Mouse (Mus musculus): ENCODE data around the gene Coq7. TPM values are rescaled to one million over a fixed set of nuclear protein-coding genes. Genes with fewer than 3 reads are reported as not detected.
A peak's percentile ranks its signal among the peaks of the same experiment; 100 is the strongest.

The Coq7 gene
- polyA plus RNA-seq (2015; fragmentation: Nextera tagmentation; extraction: Ambion mirVana): 87.0 and 89.1 TPM in 2 replicates

DNA sequence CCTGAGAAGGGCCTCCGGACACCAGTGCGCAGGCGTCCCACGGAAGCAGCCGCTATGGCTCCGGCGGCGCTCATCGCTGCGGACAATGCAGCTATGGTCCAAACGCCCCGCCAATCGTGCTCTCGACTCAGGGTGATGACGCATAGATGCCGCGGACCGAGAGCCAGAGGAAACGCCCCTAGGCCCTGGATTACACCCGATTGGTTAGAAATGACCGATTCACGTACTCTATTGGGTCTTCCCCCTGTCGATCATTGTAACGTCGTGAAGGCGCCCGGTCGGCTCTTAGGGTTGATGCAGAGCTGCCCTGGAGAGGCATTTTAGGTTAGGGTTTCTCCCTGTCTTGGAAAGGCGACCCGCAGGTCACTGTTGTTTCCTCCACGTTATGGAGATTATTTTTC, at the start of gene Coq7:
TSS of gene Coq7 (minus strand) at position 179 of the 401 bp plus-strand sequence.
- H3K27me3 ChIP-seq: no peaks in the 10 kb centered on the region
- 0 out of 2 replicates have a peak, but pooled peaks cover 3% of the 10 kb centered on the region for H3K4me1 ChIP-seq
- peak within 1 kb of the TSS; percentile 81 for H3K9ac ChIP-seq
- H3K4me2 ChIP-seq (replicated peaks): peak within 1 kb of the TSS; percentile 74
- WGBS: under 1% methylated on average over 31 of the region's 31 CpGs
- H3K36me3 ChIP-seq: peaks cover 6% of the 10 kb centered on the region; the same call in 1 of the 2 replicates
- peak within 1 kb of the TSS; percentile 88 for H3K4me3 ChIP-seq (replicated peaks)
- peak; percentile 99 for ATAC-seq (ENCODE audit: insufficient number of reproducible peaks, low FRiP score, low TSS enrichment, low read depth)
- H3K9me3 ChIP-seq (replicated peaks): no peaks in the 10 kb centered on the region
- peak within 1 kb of the TSS; percentile 97 for H3K27ac ChIP-seq (replicated peaks)

GRCm38 (mm10) chr7:118579938-118580337, 46.8 kb upstream of the Coq7 start:
- H3K27me3 ChIP-seq: no peaks in the 10 kb centered on the region
- H3K4me1 ChIP-seq: peaks cover 10% of the 10 kb centered on the region
- WGBS: 69% methylated on average over 2 of the region's 2 CpGs
- H3K36me3 ChIP-seq: no peaks in the 10 kb centered on the region; the same call in 1 of the 2 replicates
- no peak overlapping the region for H3K27ac ChIP-seq (replicated peaks)
- H3K4me2 ChIP-seq (replicated peaks): no peak overlapping the region
- no peak overlapping the region for H3K4me3 ChIP-seq (replicated peaks)
- H3K9me3 ChIP-seq (replicated peaks): no peaks in the 10 kb centered on the region
- H3K9ac ChIP-seq: no peak overlapping the region
- ATAC-seq (ENCODE audit: insufficient number of reproducible peaks, low FRiP score, low TSS enrichment, low read depth): no peak

DNA sequence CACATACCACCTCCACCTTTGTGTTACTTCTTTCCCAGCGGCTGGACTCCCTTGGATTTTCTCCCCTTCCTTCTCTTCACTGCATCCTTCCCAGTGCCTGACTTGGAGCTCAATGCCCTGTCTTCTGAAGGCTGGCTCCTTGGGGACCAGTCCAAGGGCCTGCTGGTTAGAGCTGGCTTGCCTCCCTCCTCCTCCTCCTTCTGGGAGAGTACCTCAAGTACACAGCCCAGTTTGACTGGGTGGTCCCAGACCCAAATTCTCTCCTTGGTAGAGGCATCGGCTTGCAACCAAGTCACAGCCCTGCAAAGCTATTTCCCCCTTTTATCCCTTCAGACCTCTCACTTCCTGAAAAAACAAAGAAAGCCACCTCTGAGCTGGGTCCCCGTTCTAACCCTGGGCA, 45.1 kb upstream of the Coq7 start:
- ATAC-seq (ENCODE audit: insufficient number of reproducible peaks, low FRiP score, low TSS enrichment, low read depth): no peak
- Histone ChIP-seq H3K27ac (replicated peaks) (no peak overlapping the region), H3K4me1 (no peaks in the 10 kb centered on the region), H3K27me3 (no peaks in the 10 kb centered on the region), H3K9me3 (replicated peaks) (no peaks in the 10 kb centered on the region), H3K9ac (no peak overlapping the region), H3K4me2 (replicated peaks) (no peak overlapping the region), H3K36me3 (no peaks in the 10 kb centered on the region; the same call in 1 of the 2 replicates), H3K4me3 (replicated peaks) (no peak overlapping the region)
- 60% methylated on average over 3 of the region's 3 CpGs for WGBS

DNA sequence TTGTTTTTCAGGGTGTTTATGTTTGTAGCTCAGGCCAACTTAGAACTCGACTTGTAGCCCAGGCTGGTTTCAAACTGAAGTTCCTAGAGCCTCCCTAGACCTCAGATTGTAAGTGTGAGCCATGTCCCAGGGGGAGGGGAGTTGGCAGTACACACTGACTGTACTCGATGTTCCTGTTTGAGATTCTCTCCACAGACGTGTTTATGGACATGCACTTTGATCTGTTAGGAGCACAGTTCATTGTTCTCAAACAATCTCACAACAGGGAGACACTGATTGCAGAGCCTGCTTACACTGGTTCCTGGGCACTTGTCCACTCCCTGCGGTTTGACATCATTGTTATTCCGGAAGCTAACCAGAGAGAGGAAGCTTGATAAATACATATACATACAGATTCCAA, 38.9 kb upstream of the Coq7 start:
- ATAC-seq (ENCODE audit: insufficient number of reproducible peaks, low FRiP score, low TSS enrichment, low read depth): no peak
- Histone ChIP-seq H3K9ac (no peak overlapping the region), H3K9me3 (replicated peaks) (no peaks in the 10 kb centered on the region), H3K4me2 (replicated peaks) (no peak overlapping the region), H3K27me3 (no peaks in the 10 kb centered on the region), H3K4me3 (replicated peaks) (no peak overlapping the region), H3K36me3 (no peaks in the 10 kb centered on the region), H3K4me1 (no peaks in the 10 kb centered on the region), H3K27ac (replicated peaks) (no peak overlapping the region)
- WGBS: 69% methylated on average over 5 of the region's 5 CpGs

GRCm38 (mm10) chr7:118571350-118571749, 38.2 kb upstream of the Coq7 start:
- ATAC-seq (ENCODE audit: insufficient number of reproducible peaks, low FRiP score, low TSS enrichment, low read depth): no peak
- H3K9ac ChIP-seq: no peak overlapping the region
- 52% methylated on average over 5 of the region's 5 CpGs for WGBS
- H3K27me3 ChIP-seq: no peaks in the 10 kb centered on the region
- H3K4me1 ChIP-seq: no peaks in the 10 kb centered on the region
- H3K27ac ChIP-seq (replicated peaks): no peak overlapping the region
- H3K9me3 ChIP-seq (replicated peaks): no peaks in the 10 kb centered on the region
- no peak overlapping the region for H3K4me2 ChIP-seq (replicated peaks)
- no peaks in the 10 kb centered on the region for H3K36me3 ChIP-seq
- H3K4me3 ChIP-seq (replicated peaks): no peak overlapping the region

DNA sequence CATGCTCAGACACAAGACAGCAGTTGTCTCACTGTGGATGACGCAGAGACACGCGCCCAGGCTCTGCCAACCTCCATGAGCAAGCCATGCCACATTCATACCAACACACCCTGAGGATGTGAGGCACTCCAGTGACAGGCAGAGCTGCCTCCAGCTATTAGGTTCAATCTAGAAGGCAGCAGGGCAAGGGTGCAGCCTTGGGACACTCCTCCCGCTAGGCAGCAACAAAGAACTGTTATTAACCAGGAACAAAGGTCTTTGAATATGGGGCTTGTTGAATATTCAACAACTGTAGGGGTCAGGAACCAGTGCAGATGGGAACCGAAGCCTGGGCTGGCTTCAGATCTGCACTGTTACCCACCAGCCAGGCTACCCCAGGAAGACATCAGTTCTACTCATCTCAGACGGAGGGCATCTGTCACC, 36.0 kb upstream of the Coq7 start:
- 0 out of 2 replicates have a peak, but pooled peaks have one; percentile 4 for ATAC-seq (ENCODE audit: insufficient number of reproducible peaks, low FRiP score, low TSS enrichment, low read depth)
- no peaks in the 10 kb centered on the region for H3K36me3 ChIP-seq
- H3K4me2 ChIP-seq (replicated peaks): no peak overlapping the region
- H3K4me3 ChIP-seq (replicated peaks): no peak overlapping the region
- no peak overlapping the region for H3K27ac ChIP-seq (replicated peaks)
- no peaks in the 10 kb centered on the region for H3K27me3 ChIP-seq
- H3K9me3 ChIP-seq (replicated peaks): no peaks in the 10 kb centered on the region
- no peaks in the 10 kb centered on the region for H3K4me1 ChIP-seq
- WGBS: 69% methylated on average over 6 of the region's 6 CpGs
- H3K9ac ChIP-seq: no peak overlapping the region

GRCm38 (mm10) chr7:118554290-118554689, 21.1 kb upstream of the Coq7 start:
- 76% methylated on average over 2 of the region's 2 CpGs for WGBS

DNA sequence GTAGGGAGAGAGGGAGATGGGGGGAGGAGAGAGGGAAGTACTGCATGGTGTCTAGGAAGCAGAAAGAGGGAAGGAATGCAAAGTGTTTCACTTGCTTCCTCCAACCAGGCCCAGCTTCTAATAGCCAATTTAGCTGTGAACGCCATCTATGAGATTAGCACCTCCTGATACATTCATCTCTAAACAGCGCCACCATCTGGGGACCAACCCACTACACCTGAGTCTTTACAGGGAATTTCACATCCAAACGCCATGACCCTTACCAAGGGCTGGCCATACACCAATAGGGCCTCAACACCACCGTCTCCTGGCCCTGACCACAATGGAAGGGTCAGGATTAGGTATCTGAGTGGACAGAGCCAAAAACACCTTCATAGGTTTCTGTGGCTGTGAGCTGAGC, 20.7 kb upstream of the Coq7 start:
- Histone ChIP-seq H3K27ac (replicated peaks) (no peak overlapping the region), H3K4me3 (replicated peaks) (no peak overlapping the region), H3K4me1 (no peaks in the 10 kb centered on the region), H3K9me3 (replicated peaks) (no peaks in the 10 kb centered on the region), H3K9ac (no peak overlapping the region), H3K4me2 (replicated peaks) (no peak overlapping the region), H3K27me3 (no peaks in the 10 kb centered on the region), H3K36me3 (peaks cover 8% of the 10 kb centered on the region)
- ATAC-seq (ENCODE audit: insufficient number of reproducible peaks, low FRiP score, low TSS enrichment, low read depth): no peak
- 66% methylated on average over 4 of the region's 4 CpGs for WGBS

More at GRCm38 (mm10) chr7:118554290-118554689, 21.1 kb upstream of the Coq7 start:
- peaks cover 8% of the 10 kb centered on the region for H3K36me3 ChIP-seq
- H3K4me2 ChIP-seq (replicated peaks): no peak overlapping the region
- ATAC-seq (ENCODE audit: insufficient number of reproducible peaks, low FRiP score, low TSS enrichment, low read depth): no peak
- no peaks in the 10 kb centered on the region for H3K9me3 ChIP-seq (replicated peaks)
- H3K4me3 ChIP-seq (replicated peaks): no peak overlapping the region
- H3K27ac ChIP-seq (replicated peaks): no peak overlapping the region
- no peaks in the 10 kb centered on the region for H3K4me1 ChIP-seq
- H3K27me3 ChIP-seq: no peaks in the 10 kb centered on the region
- no peak overlapping the region for H3K9ac ChIP-seq

GRCm38 (mm10) chr7:118547451-118547850, 14.3 kb upstream of the Coq7 start:
- no peak overlapping the region for H3K4me3 ChIP-seq (replicated peaks)
- no peak overlapping the region for H3K27ac ChIP-seq (replicated peaks)
- no peaks in the 10 kb centered on the region for H3K4me1 ChIP-seq
- no peaks in the 10 kb centered on the region for H3K9me3 ChIP-seq (replicated peaks)
- ATAC-seq (ENCODE audit: insufficient number of reproducible peaks, low FRiP score, low TSS enrichment, low read depth): no peak
- H3K9ac ChIP-seq: no peak overlapping the region
- no peaks in the 10 kb centered on the region for H3K27me3 ChIP-seq
- peaks cover 18% of the 10 kb centered on the region for H3K36me3 ChIP-seq
- 78% methylated on average over 10 of the region's 10 CpGs for WGBS
- H3K4me2 ChIP-seq (replicated peaks): no peak overlapping the region

- no peak overlapping the region for H3K27ac ChIP-seq (replicated peaks)
Observed at GRCm38 (mm10) chr7:118544128-118544527, 11.0 kb upstream of the Coq7 start.

GRCm38 (mm10) chr7:118535076-118535475, 1.9 kb upstream of the Coq7 start:
- no peak for ATAC-seq (ENCODE audit: insufficient number of reproducible peaks, low FRiP score, low TSS enrichment, low read depth)
- 78% methylated on average over 4 of the region's 4 CpGs for WGBS
- no peaks in the 10 kb centered on the region for H3K9me3 ChIP-seq (replicated peaks)
- H3K4me3 ChIP-seq (replicated peaks): no peak overlapping the region
- H3K4me2 ChIP-seq (replicated peaks): no peak overlapping the region
- H3K4me1 ChIP-seq: 0 out of 2 replicates have a peak, but pooled peaks cover 3% of the 10 kb centered on the region
- no peak overlapping the region for H3K27ac ChIP-seq (replicated peaks)
- H3K36me3 ChIP-seq: no peaks in the 10 kb centered on the region
- H3K9ac ChIP-seq: no peak overlapping the region
- H3K27me3 ChIP-seq: no peaks in the 10 kb centered on the region

More at GRCm38 (mm10) chr7:118544128-118544527, 11.0 kb upstream of the Coq7 start:
- ATAC-seq (ENCODE audit: insufficient number of reproducible peaks, low FRiP score, low TSS enrichment, low read depth): no peak
- 83% methylated on average over 4 of the region's 4 CpGs for WGBS
- no peaks in the 10 kb centered on the region for H3K4me1 ChIP-seq
- no peaks in the 10 kb centered on the region for H3K27me3 ChIP-seq
- H3K9ac ChIP-seq: no peak overlapping the region
- H3K4me3 ChIP-seq (replicated peaks): no peak overlapping the region
- peaks cover 11% of the 10 kb centered on the region; the same call in 1 of the 2 replicates for H3K36me3 ChIP-seq
- no peak overlapping the region for H3K4me2 ChIP-seq (replicated peaks)
- no peaks in the 10 kb centered on the region for H3K9me3 ChIP-seq (replicated peaks)

- no peaks in the 10 kb centered on the region for H3K27me3 ChIP-seq
- H3K4me2 ChIP-seq (replicated peaks): no peak overlapping the region
- no peak for ATAC-seq (ENCODE audit: insufficient number of reproducible peaks, low FRiP score, low TSS enrichment, low read depth)
- H3K36me3 ChIP-seq: peaks cover under 1% of the 10 kb centered on the region; the same call in 1 of the 2 replicates
- H3K4me1 ChIP-seq: 0 out of 2 replicates have a peak, but pooled peaks cover 3% of the 10 kb centered on the region
- 70% methylated on average over 3 of the region's 3 CpGs for WGBS
- no peaks in the 10 kb centered on the region for H3K9me3 ChIP-seq (replicated peaks)
- H3K4me3 ChIP-seq (replicated peaks): no peak overlapping the region
- no peak overlapping the region for H3K27ac ChIP-seq (replicated peaks)
- H3K9ac ChIP-seq: no peak overlapping the region
Observed at GRCm38 (mm10) chr7:118534326-118534725, 1.2 kb upstream of the Coq7 start.
